Mouse (Mus musculus) neural tube, embryonic 13.5 days (tissue): ENCODE measurements around the gene Ndufa8. TPM values are rescaled to one million over a fixed set of nuclear protein-coding genes. Genes with fewer than 3 reads are reported as not detected.

Source experiments
- ATAC-seq: fragments of 200-750 bp; cut with Nextera tagmentation; 2 replicates; pipeline ENCODE4 v1.8.0; 2017; ENCODE audit warnings: low read depth, mild to moderate bottlenecking, moderate TSS enrichment, moderate library complexity
- H3K27ac ChIP-seq: fragments of 300-500 bp; sonication (generic); replicated peaks from 2 replicates; pipeline ENCODE4 v1.5.1; 2015; ENCODE audit warnings: moderate library complexity, mild to moderate bottlenecking, inconsistent platforms
- H3K27me3 ChIP-seq: fragments of 300-500 bp; sonication (generic); 2 replicates; pipeline ENCODE4 v1.6.1; 2015; ENCODE audit warnings: mild to moderate bottlenecking, inconsistent platforms
- H3K36me3 ChIP-seq: fragments of 300-500 bp; sonication (generic); 2 replicates; pipeline ENCODE4 v1.6.1; 2015; ENCODE audit warnings: mild to moderate bottlenecking, inconsistent platforms
- H3K4me1 ChIP-seq: fragments of 300-500 bp; sonication (generic); replicated peaks from 2 replicates; pipeline ENCODE4 v1.6.1; 2015; ENCODE audit warnings: inconsistent platforms
- H3K4me2 ChIP-seq: fragments of 300-500 bp; sonication (generic); 2 replicates; pipeline ENCODE4 v1.6.1; 2015; ENCODE audit warnings: inconsistent platforms, mild to moderate bottlenecking, moderate library complexity
- H3K4me3 ChIP-seq: fragments of 300-500 bp; sonication (generic); 2 replicates; pipeline ENCODE4 v1.5.1; 2015; ENCODE audit warnings: mild to moderate bottlenecking, inconsistent platforms
- H3K9ac ChIP-seq: fragments of 300-500 bp; sonication (generic); 2 replicates; pipeline ENCODE4 v1.6.1; 2015; ENCODE audit warnings: moderate library complexity, mild to moderate bottlenecking, inconsistent platforms
- H3K9me3 ChIP-seq: fragments of 300-500 bp; sonication (generic); 2 replicates; pipeline ENCODE4 v1.6.1; 2016; ENCODE audit warnings: inconsistent platforms
- WGBS: fragments of 180-500 bp; shearing (Covaris S2); methylation state at CpG from one replicate; pipeline ENCODE4 v1.1.7; 2015; 5-methylcytosine and 5-hydroxymethylcytosine counted together
- polyA plus RNA-seq: library from polyadenylated mRNA; unstranded; fragments of >200 nt; fragmentation: Nextera tagmentation; extraction: Ambion mirVana; gene quantifications from 2 replicates; pipeline ENCODE4 v1.2.1, GENCODE M21; 2015

Gene Ndufa8
- 279 and 287 TPM in 2 replicates for polyA plus RNA-seq

DNA sequence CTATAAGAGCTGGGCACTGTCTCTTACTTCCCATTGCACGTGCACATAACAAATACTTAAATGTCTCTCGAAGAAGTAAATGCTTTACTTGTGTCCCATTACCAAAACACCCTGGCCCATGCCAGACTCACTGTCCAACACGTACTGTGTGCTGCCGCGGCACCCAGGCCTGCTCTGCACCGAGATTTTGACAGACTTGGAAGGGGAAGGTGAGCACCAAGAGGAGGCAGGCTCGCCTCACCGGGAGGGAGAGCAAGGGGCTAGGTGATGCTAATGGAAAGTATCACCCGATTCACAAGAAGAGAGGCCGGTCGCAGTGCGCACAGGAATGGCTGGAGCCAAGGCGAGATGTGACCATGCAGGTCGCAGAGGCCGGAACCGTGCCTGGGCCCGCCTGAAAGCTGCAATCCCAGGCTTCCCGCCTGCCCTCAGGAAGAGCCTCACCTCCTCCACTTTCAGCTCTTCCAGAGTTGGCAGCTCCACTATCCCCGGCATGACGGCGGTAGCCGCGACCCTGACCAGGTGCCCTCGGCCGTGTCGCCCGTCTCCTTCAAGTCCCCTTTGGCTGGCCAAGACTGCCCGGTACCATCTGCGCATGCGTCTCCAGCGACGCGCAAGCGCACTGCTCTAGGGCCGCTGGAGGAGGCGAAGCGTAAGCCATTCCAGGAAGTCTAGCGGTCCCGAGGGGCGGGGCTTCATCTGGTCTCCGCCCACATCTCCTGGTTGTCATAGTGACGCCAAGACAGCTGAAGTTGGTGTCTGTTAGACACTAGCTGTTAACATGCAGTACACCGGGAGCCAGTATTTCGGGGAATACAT is at the start of gene Ndufa8, which contains the start of gene Morn5:
Ndufa8 (minus strand) TSS at position 659 of the 819 bp plus-strand sequence.
Morn5 (plus strand) TSS at position 711 of the 819 bp plus-strand sequence.
- Histone ChIP-seq H3K27ac (0 out of 2 replicates have a peak within 1 kb of the TSS, but pooled peaks have one; percentile 25), H3K36me3 (peaks cover 11% of the 10 kb centered on the region; the same call in 1 of the 2 replicates), H3K27me3 (no peaks in the 10 kb centered on the region; the same call in 1 of the 2 replicates), H3K9ac (peak within 1 kb of the TSS; percentile 87), H3K4me1 (peaks cover 28% of the 10 kb centered on the region), H3K4me3 (peak within 1 kb of the TSS; percentile 59), H3K4me2 (peak within 1 kb of the TSS; percentile 66), H3K9me3 (no peaks in the 10 kb centered on the region)
- under 1% methylated on average over 43 of the region's 44 CpGs for WGBS
- ATAC-seq, result peak; percentile 98

DNA sequence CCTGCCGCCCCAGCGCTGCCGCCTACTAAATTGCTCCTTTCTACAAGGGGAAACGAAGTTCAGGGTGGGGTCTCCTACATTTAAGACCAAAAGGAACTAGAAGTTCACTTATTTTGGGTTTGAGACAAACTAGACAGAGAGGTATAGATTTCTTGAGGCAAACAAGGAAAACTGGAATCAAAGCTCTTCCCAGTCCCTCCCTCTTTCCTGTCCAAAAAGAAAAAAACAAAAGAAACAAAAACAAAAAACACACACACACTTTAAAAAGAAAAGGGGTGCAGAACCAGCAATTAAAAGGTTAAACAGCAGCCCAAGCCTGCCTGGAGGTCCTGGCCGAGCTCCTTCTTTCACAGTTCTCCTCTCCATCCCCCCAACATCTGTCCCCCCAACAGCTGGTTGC is 48.8 kb upstream of the Ndufa8 start:
- ATAC-seq, result no peak
- no peak overlapping the region for H3K27ac ChIP-seq
- H3K27me3 ChIP-seq, result peaks cover 100% of the 10 kb centered on the region
- no peak overlapping the region for H3K4me3 ChIP-seq
- no peaks in the 10 kb centered on the region for H3K36me3 ChIP-seq
- 4% methylated on average over 5 of the region's 5 CpGs for WGBS
- H3K4me1 ChIP-seq, result peaks cover 9% of the 10 kb centered on the region
- no peak overlapping the region for H3K4me2 ChIP-seq
- no peak overlapping the region for H3K9ac ChIP-seq
- no peaks in the 10 kb centered on the region for H3K9me3 ChIP-seq

DNA sequence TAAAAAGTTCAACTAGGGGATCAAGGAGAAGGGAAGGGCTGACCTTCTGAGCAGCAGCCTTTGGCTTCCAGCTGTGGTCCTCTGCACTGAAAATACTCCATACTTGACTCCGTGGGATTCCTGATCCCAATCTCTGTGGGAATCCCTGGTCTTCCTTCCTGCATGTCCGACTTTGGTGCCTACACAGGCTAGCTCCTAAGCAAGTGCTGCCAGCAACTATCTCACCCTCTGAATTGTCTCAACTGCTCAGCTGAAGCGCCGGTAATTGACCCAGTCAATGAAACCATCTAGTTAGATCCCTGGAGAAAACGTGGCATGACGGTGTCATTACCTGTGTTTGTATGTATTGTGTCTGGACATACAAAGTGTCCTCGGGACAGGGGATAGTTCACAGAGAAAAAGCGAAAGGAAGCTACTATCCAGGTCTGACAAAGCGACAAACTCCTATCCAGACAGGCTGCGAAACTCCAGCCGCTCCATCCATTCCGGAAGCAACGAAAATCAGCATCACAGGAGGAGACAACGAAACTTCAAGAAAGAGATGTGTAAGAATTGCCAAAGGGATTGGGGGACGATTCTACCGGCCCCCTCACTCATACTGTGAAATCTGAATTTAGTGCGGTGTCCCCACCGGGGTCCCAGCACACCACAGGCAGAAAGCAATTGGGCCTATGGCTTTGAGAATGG is 48.1 kb upstream of the Ndufa8 start:
- H3K36me3 ChIP-seq, result no peaks in the 10 kb centered on the region
- no peak overlapping the region for H3K27ac ChIP-seq
- H3K9ac ChIP-seq, result no peak overlapping the region
- peaks cover 1% of the 10 kb centered on the region; the same call in 1 of the 2 replicates for H3K4me1 ChIP-seq
- no peak overlapping the region for H3K4me2 ChIP-seq
- H3K9me3 ChIP-seq, result no peaks in the 10 kb centered on the region
- WGBS, result 3% methylated on average over 18 of the region's 18 CpGs
- peaks cover 100% of the 10 kb centered on the region for H3K27me3 ChIP-seq
- H3K4me3 ChIP-seq, result no peak overlapping the region
- ATAC-seq, result no peak

DNA sequence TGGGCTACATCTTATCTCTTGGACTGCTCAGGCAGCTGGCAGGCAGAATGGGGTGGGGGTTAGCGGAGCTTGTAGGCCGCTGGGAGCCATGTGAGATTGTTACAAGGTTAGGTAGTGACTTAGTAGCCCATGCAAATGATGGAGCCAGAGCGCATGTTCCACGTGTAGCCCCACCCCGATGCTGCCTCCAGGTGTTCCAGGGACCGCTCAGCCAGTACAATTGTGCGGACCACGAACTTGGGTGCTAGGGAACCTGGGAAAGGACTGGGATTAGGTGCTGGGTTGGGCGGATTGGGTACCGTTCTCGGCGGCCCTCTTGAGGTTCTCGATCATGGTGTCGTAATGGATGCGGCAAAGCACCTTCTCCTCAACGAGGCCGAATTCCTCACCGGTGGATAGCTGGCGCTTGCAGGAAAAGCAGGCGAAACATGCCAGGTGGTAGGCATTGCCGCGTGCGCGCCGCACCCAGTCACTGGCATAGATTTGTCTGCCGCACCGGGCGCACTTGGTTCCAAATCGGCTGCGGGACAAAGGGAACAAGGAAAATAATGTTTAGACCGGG is 44.8 kb upstream of the Ndufa8 start:
- no peak overlapping the region for H3K9ac ChIP-seq
- H3K27me3 ChIP-seq, result peaks cover 100% of the 10 kb centered on the region
- H3K9me3 ChIP-seq, result no peaks in the 10 kb centered on the region
- no peaks in the 10 kb centered on the region for H3K36me3 ChIP-seq
- ATAC-seq, result no peak
- no peak overlapping the region for H3K4me3 ChIP-seq
- no peak overlapping the region for H3K27ac ChIP-seq
- WGBS, result 4% methylated on average over 31 of the region's 31 CpGs
- H3K4me1 ChIP-seq, result peaks cover 14% of the 10 kb centered on the region
- H3K4me2 ChIP-seq, result no peak overlapping the region

DNA sequence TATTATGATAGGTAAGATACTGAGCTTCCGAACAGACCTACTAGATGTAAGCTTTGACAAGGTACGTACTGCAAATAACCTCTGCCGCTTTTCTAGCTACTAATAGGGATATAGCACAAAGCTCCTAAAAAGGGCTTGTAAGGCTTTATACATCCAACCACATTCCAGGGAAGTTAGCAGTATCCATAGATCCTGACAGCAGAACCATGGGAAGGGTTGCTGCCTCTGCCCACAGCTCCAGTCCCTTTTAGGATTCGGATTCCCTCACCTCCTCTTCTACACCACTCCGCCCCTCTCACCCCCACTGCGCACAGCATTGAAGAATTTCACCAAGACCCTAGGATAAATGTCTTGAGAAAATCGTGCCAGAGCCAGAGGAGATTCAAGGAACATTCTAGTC is 44.1 kb upstream of the Ndufa8 start:
- Histone ChIP-seq H3K4me2 (no peak overlapping the region), H3K4me3 (no peak overlapping the region), H3K27me3 (peaks cover 100% of the 10 kb centered on the region), H3K9ac (no peak overlapping the region), H3K9me3 (no peaks in the 10 kb centered on the region), H3K36me3 (no peaks in the 10 kb centered on the region), H3K4me1 (peaks cover 14% of the 10 kb centered on the region), H3K27ac (no peak overlapping the region)
- no peak for ATAC-seq
- WGBS, result 19% methylated on average over 7 of the region's 7 CpGs

DNA sequence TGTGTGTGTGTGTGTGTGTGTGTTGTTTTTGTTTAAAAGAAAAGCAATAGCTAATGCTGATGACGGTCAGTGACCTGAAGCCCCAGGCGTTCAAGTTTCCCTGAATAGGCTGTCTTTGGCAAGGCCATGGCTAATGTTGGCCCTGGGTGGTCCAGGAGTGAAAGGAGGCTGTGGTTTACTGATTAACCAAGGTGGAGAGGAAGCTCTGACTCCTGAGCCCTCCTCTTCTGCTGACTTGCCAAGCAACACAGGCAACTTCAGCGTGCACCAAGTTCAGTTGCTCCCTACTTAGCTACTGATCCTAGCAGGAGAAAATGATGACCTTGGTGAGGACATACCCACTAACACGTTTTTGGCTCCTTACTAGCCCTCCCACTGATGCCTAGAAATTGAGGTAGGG is 43.5 kb upstream of the Ndufa8 start:
- no peak for ATAC-seq
- H3K27me3 ChIP-seq, result peaks cover 100% of the 10 kb centered on the region
- no peaks in the 10 kb centered on the region for H3K9me3 ChIP-seq
- H3K27ac ChIP-seq, result no peak overlapping the region
- no peaks in the 10 kb centered on the region for H3K36me3 ChIP-seq
- no peak overlapping the region for H3K4me2 ChIP-seq
- H3K4me3 ChIP-seq, result no peak overlapping the region
- peaks cover 14% of the 10 kb centered on the region for H3K4me1 ChIP-seq
- 3% methylated on average over 4 of the region's 4 CpGs for WGBS
- H3K9ac ChIP-seq, result no peak overlapping the region

DNA sequence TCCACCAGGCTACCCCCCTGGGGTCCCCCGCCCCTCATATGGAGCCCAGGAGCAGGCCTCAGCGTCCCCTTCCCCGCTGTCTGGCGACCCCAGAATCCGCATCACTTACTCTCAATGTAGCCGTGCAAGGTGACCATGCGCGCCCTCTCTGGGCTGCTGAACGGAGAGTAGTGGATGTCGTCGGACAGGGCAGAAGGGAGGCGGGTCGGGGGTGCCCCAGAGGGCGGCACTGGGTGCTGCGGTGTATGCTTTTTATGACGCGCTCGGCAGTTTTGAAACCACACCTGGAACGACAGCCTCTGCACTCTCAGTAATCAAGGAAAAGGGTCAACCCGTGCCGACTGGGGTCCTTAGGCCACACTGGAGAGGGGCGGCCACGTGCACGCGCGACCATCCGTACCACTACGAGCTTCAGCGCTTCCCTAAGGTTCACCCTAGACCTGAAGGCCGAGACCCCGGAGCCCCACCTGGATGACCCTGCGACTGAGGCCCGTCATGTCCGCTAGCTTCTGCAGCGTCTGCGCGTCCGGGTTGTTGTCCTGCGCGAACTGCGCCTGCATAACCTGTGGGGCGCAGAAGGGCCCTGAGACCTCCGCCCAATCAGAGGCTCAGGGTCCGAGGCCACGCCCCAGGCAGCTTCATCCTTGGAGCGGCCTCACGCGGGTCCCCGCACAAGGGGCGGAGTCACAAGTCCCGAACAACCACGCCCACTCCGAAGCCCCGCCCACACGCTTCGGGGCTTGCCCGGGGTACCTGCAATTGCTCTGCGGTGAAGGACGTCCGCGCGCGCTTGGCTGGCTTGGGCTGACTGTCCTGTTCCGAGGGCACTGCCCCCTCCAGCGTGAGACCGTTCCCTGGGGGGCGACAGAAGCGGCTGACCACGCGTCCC is 41.9 kb upstream of the Ndufa8 start:
- Histone ChIP-seq H3K9me3 (no peaks in the 10 kb centered on the region), H3K27me3 (peaks cover 100% of the 10 kb centered on the region), H3K4me1 (peaks cover 14% of the 10 kb centered on the region), H3K4me3 (peak overlapping the region; percentile 38), H3K27ac (no peak overlapping the region), H3K4me2 (peak overlapping the region; percentile 64), H3K9ac (0 out of 2 replicates have a peak overlapping the region, but pooled peaks have one; percentile 8), H3K36me3 (no peaks in the 10 kb centered on the region)
- peak; percentile 79 for ATAC-seq
- 2% methylated on average over 70 of the region's 70 CpGs for WGBS

DNA sequence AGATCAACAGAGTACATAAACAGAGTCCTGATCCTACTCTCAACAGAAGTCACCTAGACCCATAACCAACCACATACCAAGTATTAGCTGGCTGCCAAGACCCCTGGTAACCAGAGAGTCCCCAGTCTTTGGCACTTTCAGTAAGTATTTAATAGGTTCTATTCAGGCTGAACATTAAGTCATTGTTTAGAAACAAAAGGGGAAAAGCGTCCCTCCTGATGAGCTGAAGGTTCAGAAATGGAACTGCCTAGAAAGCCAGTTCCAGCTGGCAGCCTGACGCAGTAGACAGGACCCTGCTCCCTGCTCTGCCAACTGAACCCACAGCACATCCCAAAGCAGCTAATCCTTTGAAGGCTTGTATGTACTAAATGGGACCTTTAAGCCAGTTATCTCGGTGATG is 40.0 kb upstream of the Ndufa8 start:
- Histone ChIP-seq H3K4me1 (peaks cover 14% of the 10 kb centered on the region), H3K27me3 (peaks cover 86% of the 10 kb centered on the region), H3K4me2 (no peak overlapping the region), H3K4me3 (no peak overlapping the region), H3K27ac (no peak overlapping the region), H3K9me3 (no peaks in the 10 kb centered on the region), H3K9ac (no peak overlapping the region), H3K36me3 (no peaks in the 10 kb centered on the region)
- 38% methylated on average over 3 of the region's 3 CpGs for WGBS
- ATAC-seq, result no peak

DNA sequence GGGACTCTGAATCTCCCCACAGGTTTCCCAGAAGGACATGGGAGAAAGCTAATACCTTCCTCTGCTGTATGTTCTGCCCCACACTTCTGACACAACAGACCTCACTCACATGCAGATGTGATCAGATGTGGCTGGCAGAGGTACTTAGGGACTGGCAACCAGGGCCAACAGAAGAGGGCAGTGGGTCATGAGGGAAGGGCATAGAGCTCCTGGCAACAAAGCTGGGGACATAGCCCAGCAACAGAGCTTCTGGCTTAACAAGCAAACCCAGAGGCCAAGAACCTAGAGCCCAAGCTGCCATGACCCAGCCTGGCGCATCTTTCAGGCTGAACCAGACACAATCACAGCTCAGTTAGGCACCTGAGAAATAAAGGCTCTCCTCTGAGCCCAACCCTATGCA is 35.8 kb upstream of the Ndufa8 start:
- H3K9ac ChIP-seq, result no peak overlapping the region
- no peaks in the 10 kb centered on the region for H3K4me1 ChIP-seq
- no peak overlapping the region for H3K27ac ChIP-seq
- ATAC-seq, result no peak
- H3K36me3 ChIP-seq, result no peaks in the 10 kb centered on the region
- no peak overlapping the region for H3K4me2 ChIP-seq
- no peak overlapping the region for H3K4me3 ChIP-seq
- peaks cover 50% of the 10 kb centered on the region for H3K27me3 ChIP-seq
- 78% methylated on average over 1 of the region's 1 CpGs for WGBS
- H3K9me3 ChIP-seq, result no peaks in the 10 kb centered on the region

DNA sequence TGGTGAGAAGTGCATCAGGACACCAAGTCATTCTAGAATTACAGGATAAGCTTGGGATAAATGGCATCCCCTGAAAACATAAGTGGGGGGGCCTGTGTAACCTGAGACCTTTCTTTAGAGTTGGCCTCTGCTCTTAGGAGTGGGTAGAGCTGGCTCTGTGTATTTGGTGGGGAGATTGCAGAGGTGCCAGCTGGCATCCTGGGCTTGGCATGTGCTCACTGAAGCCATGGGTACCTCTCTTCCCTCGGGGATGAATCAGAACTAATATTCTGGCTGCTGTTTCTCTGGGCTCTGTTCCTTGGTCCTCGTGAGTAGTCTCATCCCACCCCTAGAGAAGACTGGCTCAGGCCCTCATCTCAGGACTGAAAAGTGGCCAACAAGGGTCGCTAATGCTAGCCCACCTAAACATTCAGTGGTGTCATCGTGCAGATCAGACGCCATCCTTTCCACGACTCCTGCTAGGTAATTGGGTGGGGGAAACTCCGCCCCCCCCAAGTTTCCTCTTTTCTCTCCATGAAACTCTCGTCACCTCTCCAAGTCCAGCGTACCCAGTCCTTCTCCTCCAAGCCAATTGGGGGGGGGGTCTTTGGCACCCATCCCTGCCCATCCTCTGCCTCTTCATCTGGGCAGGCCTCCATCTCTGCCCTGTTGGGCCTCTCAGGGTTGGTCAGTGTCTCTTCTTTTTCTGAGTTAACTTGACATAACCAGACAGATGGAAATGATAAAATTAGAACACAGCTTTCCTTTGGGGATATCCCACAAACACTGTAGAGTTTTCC is 33.8 kb upstream of the Ndufa8 start:
- Histone ChIP-seq H3K4me1 (peaks cover under 1% of the 10 kb centered on the region; the same call in 1 of the 2 replicates), H3K36me3 (no peaks in the 10 kb centered on the region), H3K4me3 (no peak overlapping the region), H3K27me3 (peaks cover 42% of the 10 kb centered on the region), H3K4me2 (no peak overlapping the region), H3K9ac (no peak overlapping the region), H3K27ac (no peak overlapping the region), H3K9me3 (no peaks in the 10 kb centered on the region)
- ATAC-seq, result no peak
- 84% methylated on average over 9 of the region's 9 CpGs for WGBS

DNA sequence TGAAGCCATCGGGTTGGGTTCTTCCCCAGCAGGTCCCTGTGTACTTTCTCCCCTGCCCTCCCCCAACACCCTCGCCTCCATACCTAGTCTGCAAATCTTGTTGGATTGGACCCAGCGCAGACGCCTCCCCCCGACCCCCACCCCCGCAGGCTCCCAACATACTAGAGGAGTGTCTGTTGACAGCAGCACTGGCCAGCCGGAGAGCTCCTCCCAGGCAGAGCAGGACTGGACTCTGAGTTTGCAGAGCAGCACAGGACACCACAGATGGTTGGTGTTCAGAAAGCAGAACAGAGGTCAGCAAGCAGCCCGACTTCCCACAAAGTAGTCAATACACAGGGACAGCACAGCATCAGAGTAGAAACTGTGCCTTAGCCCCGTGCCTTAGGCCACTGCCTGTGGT is 32.2 kb upstream of the Ndufa8 start:
- no peaks in the 10 kb centered on the region for H3K9me3 ChIP-seq
- no peak for ATAC-seq
- no peak overlapping the region for H3K9ac ChIP-seq
- H3K27me3 ChIP-seq, result peaks cover 26% of the 10 kb centered on the region
- H3K27ac ChIP-seq, result no peak overlapping the region
- WGBS, result 45% methylated on average over 9 of the region's 9 CpGs
- H3K36me3 ChIP-seq, result no peaks in the 10 kb centered on the region
- no peak overlapping the region for H3K4me2 ChIP-seq
- no peak overlapping the region for H3K4me3 ChIP-seq
- H3K4me1 ChIP-seq, result peaks cover 14% of the 10 kb centered on the region
